Mouse (Mus musculus): Measurements from ENCODE around the gene Hoxa11. TPM values are rescaled to one million over a fixed set of nuclear protein-coding genes. Genes with fewer than 3 reads are reported as not detected.

The Hoxa11 gene
- total RNA-seq, 2 experiments from 2014 or later = not detected

Small RNAs within 50 kb of the gene (microRNA-seq; reads per million reads assigned to microRNA genes)
- 296 to 363 reads per million in 2 experiments for gene Mir196b (ENCODE audit: borderline number of aligned reads in 2 of 2)

Other genes with a start within 250 kb of the Hoxa11 start
- gene Skap2, start 233.3 kb downstream of the Hoxa11 start, total RNA-seq (2021) = 10 to 100 TPM; 43.6 to 59.0 TPM
- gene Hoxa1, start 87.5 kb downstream of the Hoxa11 start, total RNA-seq (2021) = under 1 TPM; 0.29 to 0.43 TPM
- gene Hoxa2, start 81.0 kb downstream of the Hoxa11 start, total RNA-seq (2021) = 1 to 10 TPM in 1 of 2 experiments, under 1 TPM in 1; 0.96 to 1.3 TPM
- under 1 TPM; 0.13 to 0.33 TPM for gene 5730596B20Rik, start 68.3 kb downstream of the Hoxa11 start, total RNA-seq (2021)
- gene Hoxa4, start 54.1 kb downstream of the Hoxa11 start, total RNA-seq (2021) = 1 to 10 TPM; 1.8 to 3.1 TPM
- gene Hoxa5, start 41.2 kb downstream of the Hoxa11 start, total RNA-seq (2021) = 10 to 100 TPM; 13.3 to 20.2 TPM
- gene Hoxa6, start 37.1 kb downstream of the Hoxa11 start, total RNA-seq (2021) = 1 to 10 TPM; 1.9 to 4.7 TPM
- 1 to 10 TPM; 2.8 to 4.0 TPM for gene Hoxa3, start 32.5 kb downstream of the Hoxa11 start, total RNA-seq (2021)
- gene Gm28308, start 32.5 kb downstream of the Hoxa11 start, total RNA-seq (2021) = not detected
- 10 to 100 TPM; 15.1 to 19.3 TPM for gene Hoxa7, start 24.0 kb downstream of the Hoxa11 start, total RNA-seq (2021)
- under 1 TPM; 0.19 to 0.30 TPM for gene Hoxa9, start 14.7 kb downstream of the Hoxa11 start, total RNA-seq (2021)
- gene Hoxa10, start 5.0 kb downstream of the Hoxa11 start, total RNA-seq (2021) = under 1 TPM in 1 of 2 experiments, not detected in 1; 0.13 TPM
- gene Hoxa13, start 15.1 kb upstream of the Hoxa11 start, total RNA-seq (2021) = not detected
- gene Evx1, start 67.7 kb upstream of the Hoxa11 start, total RNA-seq (2021) = not detected

Data from adrenal gland, adult 18-20 months (tissue).